Mouse (Mus musculus): ENCODE results near the gene Rbbp9.

Rbbp9 gene

DNA sequence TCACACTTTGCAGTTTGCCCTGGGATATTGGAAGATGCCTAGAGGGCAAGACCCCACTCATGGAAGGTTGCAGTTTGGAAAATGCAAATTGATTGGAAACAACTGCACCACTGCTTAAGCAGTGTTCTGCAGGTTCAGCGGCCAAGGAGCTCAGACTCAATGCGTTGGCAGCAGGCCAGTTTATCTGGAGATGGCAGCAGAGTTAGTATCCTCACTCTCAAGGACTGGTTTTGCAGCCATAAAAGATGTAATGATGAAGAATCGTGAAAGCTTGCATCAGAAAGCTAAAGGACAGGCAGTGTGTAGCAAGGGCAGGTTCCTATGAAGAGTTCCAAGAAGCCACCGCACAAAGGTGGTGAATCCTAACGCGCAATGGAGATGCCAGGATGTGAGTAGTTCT is 48.5 kb downstream of the Rbbp9 start:
- CTCF ChIA-PET: interaction anchor here (0.6 kb wide), 1 partner anchor 1806 kb away, joined by 4 read pairs; no protein-coding TSS in a partner anchor

All from spleen, embryonic (tissue).